Mouse (Mus musculus) liver, embryonic 15.5 days (tissue): ENCODE data around the gene Rara. TPM values are rescaled to one million over a fixed set of nuclear protein-coding genes. Genes with fewer than 3 reads are reported as not detected.

Experiments
- ATAC-seq: fragments of 200-750 bp; cut with Nextera tagmentation; 2 replicates; pipeline ENCODE4 v1.8.0; 2017; ENCODE audit warnings: moderate number of reproducible peaks, mild to moderate bottlenecking, moderate library complexity; ENCODE audit not compliant: insufficient read depth
- H3K27ac ChIP-seq: fragments of 300-500 bp; sonication (generic); replicated peaks from 2 replicates; pipeline ENCODE4 v1.5.1; 2015; ENCODE audit warnings: mild to moderate bottlenecking, inconsistent platforms
- H3K27me3 ChIP-seq: fragments of 300-500 bp; sonication (generic); 2 replicates; pipeline ENCODE4 v1.6.1; 2015; ENCODE audit warnings: mild to moderate bottlenecking, inconsistent platforms
- H3K36me3 ChIP-seq: fragments of 300-500 bp; sonication (generic); replicated peaks from 2 replicates; pipeline ENCODE4 v1.6.1; 2015; ENCODE audit warnings: moderate library complexity, mild to moderate bottlenecking, inconsistent platforms
- H3K4me1 ChIP-seq: fragments of 300-500 bp; sonication (generic); replicated peaks from 2 replicates; pipeline ENCODE4 v1.6.1; 2015; ENCODE audit warnings: inconsistent platforms
- H3K4me2 ChIP-seq: fragments of 300-500 bp; sonication (generic); 2 replicates; pipeline ENCODE4 v1.6.1; 2015; ENCODE audit warnings: moderate library complexity, mild to moderate bottlenecking, inconsistent platforms
- H3K4me3 ChIP-seq: fragments of 300-500 bp; sonication (generic); replicated peaks from 2 replicates; pipeline ENCODE4 v1.5.1; 2015; ENCODE audit warnings: mild to moderate bottlenecking, inconsistent platforms
- H3K9ac ChIP-seq: fragments of 300-500 bp; sonication (generic); 2 replicates; pipeline ENCODE4 v1.6.1; 2015; ENCODE audit warnings: moderate library complexity, mild to moderate bottlenecking, inconsistent platforms
- H3K9me3 ChIP-seq: fragments of 300-500 bp; sonication (generic); replicated peaks from 2 replicates; pipeline ENCODE4 v1.6.1; 2016; ENCODE audit warnings: inconsistent platforms
- WGBS: fragments of 180-500 bp; shearing (Covaris S2); methylation state at CpG from one replicate; pipeline ENCODE4 v1.1.7; 2015; ENCODE audit warnings: mixed read lengths; ENCODE audit not compliant: insufficient replicate concordance; 5-methylcytosine and 5-hydroxymethylcytosine counted together
- polyA plus RNA-seq: library from polyadenylated mRNA; unstranded; fragments of >200 nt; fragmentation: Nextera tagmentation; extraction: Ambion mirVana; gene quantifications from 2 replicates; pipeline ENCODE4 v1.2.1, GENCODE M21; 2015

The Rara gene
- polyA plus RNA-seq, 1 experiment from 2014 or later = 4.5 TPM

DNA sequence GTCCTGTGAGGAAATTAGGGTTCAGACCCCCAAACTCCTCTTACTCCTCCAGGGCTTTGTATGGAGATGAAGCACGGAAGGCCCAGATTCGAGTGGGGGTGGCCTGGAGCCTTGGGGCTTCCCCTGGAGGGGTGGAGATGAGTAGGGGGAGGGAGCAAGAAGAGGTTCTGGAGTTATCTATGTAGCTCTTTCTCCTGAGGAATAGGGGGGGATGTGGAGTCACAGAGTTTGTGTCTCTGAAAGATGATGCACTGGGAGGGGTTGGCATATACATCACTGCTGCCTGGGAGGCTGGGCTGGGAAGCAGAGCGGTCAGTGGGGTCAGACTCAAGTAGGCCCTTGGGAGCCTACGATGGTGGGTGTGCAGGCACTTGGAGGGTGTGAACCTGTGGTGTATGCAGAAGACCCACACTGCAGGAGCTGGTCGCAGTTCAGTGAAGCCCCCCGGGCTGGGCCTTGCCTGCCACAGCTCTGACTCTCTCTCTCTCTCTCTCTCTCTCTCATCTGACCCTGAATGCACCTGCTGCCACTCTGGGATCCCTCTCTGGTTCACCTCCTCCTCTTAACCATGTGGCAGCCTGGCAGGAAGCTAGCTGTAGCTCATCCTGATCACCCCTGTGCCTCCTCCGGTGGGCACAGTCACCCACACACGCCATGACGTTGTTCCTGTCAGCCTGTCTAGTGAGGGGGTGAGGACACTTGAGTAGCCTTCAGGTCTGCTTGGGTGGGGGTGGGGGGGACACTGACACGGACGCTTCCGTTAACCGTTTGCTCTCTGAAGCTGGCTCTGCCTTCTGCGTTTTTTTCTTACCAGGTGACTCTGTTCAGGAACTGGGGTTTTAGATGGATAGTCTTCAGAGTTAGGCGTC lies 11.7 kb downstream of the Rara start:
- ATAC-seq = no peak
- Histone ChIP-seq H3K4me3 (peak overlapping the region; percentile 63; the same call in 1 of the 2 replicates), H3K9me3 (no peaks in the 10 kb centered on the region), H3K36me3 (no peaks in the 10 kb centered on the region), H3K4me1 (peaks cover 85% of the 10 kb centered on the region), H3K4me2 (peak overlapping the region; percentile 88), H3K9ac (no peak overlapping the region), H3K27me3 (peaks cover 67% of the 10 kb centered on the region), H3K27ac (no peak overlapping the region)
- WGBS = 38% methylated on average over 15 of the region's 15 CpGs

DNA sequence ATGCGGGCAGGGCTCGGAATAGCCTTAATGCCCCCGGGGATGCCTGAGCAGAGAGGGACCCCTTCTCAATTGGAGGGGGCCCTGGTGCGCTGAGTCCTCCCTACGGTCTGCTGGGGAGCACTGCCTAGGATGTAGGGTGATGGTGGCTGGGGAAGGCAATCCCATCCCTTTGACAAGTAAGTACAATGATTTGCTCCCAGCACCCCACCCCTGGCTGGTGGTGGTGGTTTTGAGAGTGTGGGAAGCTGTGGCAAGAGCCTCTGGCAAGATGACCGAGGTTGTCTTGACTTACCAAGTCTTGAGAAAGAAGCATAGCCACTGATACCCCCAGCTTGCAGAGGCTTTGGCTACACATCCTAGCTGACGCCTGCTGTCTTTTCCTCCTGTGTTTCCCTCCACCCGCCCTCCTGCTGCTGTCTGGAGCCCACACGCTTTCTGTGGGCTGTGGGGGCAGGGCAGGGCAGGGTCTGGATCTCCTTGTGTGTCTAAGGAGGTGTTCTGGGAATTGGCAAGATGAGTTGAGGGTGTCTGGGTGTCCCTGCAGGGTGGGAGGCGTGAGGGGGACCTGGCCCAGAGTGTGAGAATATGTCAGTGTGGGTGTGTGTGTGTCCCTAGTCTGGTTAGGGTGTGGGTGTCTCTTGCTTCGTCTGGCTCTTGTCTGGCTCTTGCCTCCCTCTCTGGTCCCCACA lies 12.5 kb downstream of the Rara start:
- Histone ChIP-seq H3K27ac (no peak overlapping the region), H3K4me3 (no peak overlapping the region), H3K4me2 (peak overlapping the region; percentile 88), H3K36me3 (no peaks in the 10 kb centered on the region), H3K27me3 (peaks cover 60% of the 10 kb centered on the region), H3K4me1 (peaks cover 92% of the 10 kb centered on the region), H3K9ac (no peak overlapping the region), H3K9me3 (no peaks in the 10 kb centered on the region)
- 47% methylated on average over 11 of the region's 11 CpGs for WGBS
- no peak for ATAC-seq

DNA sequence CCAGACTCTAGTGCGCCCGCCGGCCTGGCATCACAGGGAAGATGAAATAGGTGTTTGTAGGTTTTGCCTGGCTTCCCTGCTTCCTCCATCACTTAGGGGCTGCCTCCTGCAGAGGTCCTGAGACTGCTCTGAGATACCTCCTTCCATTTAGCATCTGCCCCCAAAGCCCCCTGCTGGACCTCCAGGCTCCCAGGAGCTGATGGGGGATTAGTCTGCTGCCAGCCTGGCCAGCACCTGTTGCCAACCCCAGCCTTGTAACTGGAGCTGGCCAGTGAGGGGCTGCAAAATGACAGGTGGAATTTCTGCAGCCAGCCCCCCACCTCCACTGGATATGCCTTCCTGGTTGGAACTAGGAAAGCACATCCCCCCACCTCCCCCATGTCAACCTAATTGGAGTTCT lies 13.2 kb downstream of the Rara start:
- Histone ChIP-seq H3K27ac (peak overlapping the region; percentile 77; the same call in 1 of the 2 replicates), H3K9me3 (no peaks in the 10 kb centered on the region), H3K4me1 (peaks cover 99% of the 10 kb centered on the region), H3K27me3 (peaks cover 53% of the 10 kb centered on the region), H3K4me3 (peak overlapping the region; percentile 49; the same call in 1 of the 2 replicates), H3K9ac (no peak overlapping the region), H3K4me2 (peak overlapping the region; percentile 68), H3K36me3 (no peaks in the 10 kb centered on the region)
- ATAC-seq = no peak
- WGBS = 39% methylated on average over 3 of the region's 3 CpGs

DNA sequence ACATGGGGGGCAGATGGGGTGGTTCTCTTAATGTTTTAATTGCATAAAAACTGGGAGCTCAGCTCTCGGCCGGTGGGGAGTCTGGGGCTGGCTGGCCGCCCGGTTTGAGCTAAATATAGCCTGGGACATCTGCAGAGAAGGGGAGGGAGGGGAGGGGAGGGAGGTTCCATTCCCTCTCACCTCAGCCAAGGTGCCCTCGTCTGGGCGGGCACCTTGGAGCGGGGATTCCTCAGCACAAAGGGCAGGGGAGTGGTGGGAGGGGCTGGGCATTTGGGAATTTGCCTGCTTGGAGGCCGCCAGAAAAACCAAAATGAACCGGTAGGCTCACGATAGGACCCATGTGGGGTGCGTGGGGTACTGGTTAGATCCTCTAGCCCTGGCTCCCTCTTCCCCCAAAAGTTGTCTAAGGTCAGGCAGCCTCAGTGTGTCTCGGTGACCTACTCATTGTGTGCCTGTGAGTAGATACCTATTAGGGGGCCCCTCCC lies 13.8 kb downstream of the Rara start:
- Histone ChIP-seq H3K4me1 (peaks cover 99% of the 10 kb centered on the region), H3K9ac (peak overlapping the region; percentile 3; the same call in 1 of the 2 replicates), H3K27ac (peak overlapping the region; percentile 77), H3K9me3 (no peaks in the 10 kb centered on the region), H3K4me3 (peak overlapping the region; percentile 49), H3K4me2 (peak overlapping the region; percentile 68), H3K27me3 (peaks cover 47% of the 10 kb centered on the region), H3K36me3 (no peaks in the 10 kb centered on the region)
- 2% methylated on average over 12 of the region's 12 CpGs for WGBS
- no peak for ATAC-seq

DNA sequence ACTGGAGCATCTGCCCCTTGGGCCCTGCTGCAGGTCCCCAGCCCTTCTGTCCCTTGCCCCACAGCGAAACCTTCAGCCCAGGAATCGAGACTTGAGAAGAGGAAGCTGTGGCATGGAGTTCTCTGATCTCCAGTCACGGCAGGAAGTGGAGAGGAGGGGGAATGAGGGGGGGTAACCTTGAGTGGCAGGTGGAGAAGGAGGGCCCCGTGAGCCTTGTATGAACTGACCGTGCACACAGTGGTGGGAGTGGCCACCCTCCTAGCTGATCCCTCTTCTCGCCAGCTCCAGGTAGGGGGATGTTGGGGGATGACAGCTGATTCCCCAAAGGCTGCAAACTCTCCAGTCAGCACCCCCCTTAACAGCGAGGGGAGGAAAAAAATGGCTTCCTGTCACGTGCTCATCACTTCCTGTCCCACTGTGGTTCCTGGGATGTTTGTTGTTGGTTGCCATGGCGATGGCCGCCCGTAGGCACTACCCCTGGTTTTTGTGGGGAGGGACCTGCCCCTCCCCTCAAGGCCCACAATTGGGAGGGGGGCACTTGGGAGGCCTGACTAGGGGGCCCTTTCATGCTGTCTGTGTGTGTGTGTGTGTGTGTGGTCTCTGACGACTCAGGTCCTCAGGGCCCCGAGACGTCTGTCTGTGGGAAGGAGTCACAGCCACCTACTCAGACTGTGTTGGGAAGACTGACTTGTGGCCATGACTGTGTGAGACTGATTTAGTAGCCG lies 14.4 kb downstream of the Rara start:
- no peaks in the 10 kb centered on the region for H3K36me3 ChIP-seq
- H3K27me3 ChIP-seq = peaks cover 41% of the 10 kb centered on the region
- peaks cover 94% of the 10 kb centered on the region for H3K4me1 ChIP-seq
- peak overlapping the region; percentile 49 for H3K4me3 ChIP-seq
- ATAC-seq = no peak
- peak overlapping the region; percentile 3; the same call in 1 of the 2 replicates for H3K9ac ChIP-seq
- no peaks in the 10 kb centered on the region for H3K9me3 ChIP-seq
- 4% methylated on average over 14 of the region's 15 CpGs for WGBS
- H3K4me2 ChIP-seq = peak overlapping the region; percentile 68
- H3K27ac ChIP-seq = peak overlapping the region; percentile 77

DNA sequence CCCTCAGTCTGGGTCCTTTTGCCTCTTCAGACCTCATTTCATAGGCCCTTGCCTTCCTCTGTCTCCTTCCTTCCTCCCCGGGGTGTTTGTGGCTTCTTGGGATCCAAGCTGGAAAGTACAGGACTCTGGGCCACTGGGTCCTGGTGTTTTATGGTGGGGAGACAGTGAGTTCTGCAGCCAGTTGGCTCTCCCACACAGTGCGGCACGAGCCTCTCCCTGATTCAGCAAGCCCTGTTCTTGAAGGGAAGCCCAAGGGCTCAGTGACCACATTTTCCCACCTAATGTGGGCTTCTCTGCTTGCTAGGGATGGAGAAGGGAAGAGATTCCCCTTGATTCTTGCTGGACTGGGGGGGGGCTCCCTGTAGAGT lies 14.9 kb downstream of the Rara start:
- Histone ChIP-seq H3K27me3 (peaks cover 35% of the 10 kb centered on the region), H3K4me2 (peak overlapping the region; percentile 68), H3K27ac (peak overlapping the region; percentile 77), H3K9me3 (no peaks in the 10 kb centered on the region), H3K4me1 (peaks cover 94% of the 10 kb centered on the region), H3K9ac (peak overlapping the region; percentile 3; the same call in 1 of the 2 replicates), H3K36me3 (no peaks in the 10 kb centered on the region), H3K4me3 (peak overlapping the region; percentile 49)
- WGBS = 26% methylated on average over 3 of the region's 3 CpGs
- ATAC-seq = no peak

DNA sequence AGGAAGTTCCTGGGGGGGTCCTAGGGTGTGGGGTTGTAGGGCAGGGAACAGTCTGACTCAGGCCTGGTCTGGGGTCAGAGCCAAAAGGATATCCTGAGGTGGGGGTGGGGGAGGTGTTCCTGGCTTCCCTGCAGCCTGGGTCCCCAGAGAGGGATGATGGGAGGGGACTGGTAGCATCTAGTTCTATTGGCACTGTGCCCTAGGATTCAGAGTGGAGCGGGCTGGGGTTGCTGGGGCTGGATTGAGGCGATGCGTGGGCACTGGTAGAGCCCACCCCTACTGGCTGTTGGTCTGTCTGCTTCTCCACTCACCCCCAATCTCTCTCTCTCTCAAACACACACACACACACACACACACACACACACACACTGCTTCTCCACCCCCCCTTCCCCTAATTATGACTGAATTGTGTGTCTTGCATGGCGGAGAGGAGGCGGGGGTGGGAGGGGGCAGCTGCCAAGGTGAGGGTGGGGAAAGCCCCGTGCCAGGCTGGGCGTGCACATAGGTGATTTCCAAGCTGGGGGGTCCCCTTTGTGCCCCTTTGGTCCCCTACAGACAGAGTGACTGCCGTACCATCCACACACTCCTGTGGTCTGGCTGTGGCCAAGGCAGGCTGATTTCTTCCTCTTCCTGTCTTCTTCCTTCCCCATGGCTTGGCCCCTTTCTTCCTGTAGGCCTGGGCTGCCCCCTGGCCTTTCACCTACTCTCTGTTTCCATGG lies 15.5 kb downstream of the Rara start:
- peaks cover 94% of the 10 kb centered on the region for H3K4me1 ChIP-seq
- H3K9ac ChIP-seq = no peak overlapping the region
- H3K9me3 ChIP-seq = no peaks in the 10 kb centered on the region
- ATAC-seq = peak; percentile 11; the same call in 1 of the 2 replicates
- 0 out of 2 replicates have a peak overlapping the region, but pooled peaks have one; percentile 2 for H3K4me3 ChIP-seq
- peak overlapping the region; percentile 68 for H3K4me2 ChIP-seq
- H3K36me3 ChIP-seq = no peaks in the 10 kb centered on the region
- peaks cover 30% of the 10 kb centered on the region for H3K27me3 ChIP-seq
- H3K27ac ChIP-seq = peak overlapping the region; percentile 77
- 62% methylated on average over 8 of the region's 8 CpGs for WGBS

DNA sequence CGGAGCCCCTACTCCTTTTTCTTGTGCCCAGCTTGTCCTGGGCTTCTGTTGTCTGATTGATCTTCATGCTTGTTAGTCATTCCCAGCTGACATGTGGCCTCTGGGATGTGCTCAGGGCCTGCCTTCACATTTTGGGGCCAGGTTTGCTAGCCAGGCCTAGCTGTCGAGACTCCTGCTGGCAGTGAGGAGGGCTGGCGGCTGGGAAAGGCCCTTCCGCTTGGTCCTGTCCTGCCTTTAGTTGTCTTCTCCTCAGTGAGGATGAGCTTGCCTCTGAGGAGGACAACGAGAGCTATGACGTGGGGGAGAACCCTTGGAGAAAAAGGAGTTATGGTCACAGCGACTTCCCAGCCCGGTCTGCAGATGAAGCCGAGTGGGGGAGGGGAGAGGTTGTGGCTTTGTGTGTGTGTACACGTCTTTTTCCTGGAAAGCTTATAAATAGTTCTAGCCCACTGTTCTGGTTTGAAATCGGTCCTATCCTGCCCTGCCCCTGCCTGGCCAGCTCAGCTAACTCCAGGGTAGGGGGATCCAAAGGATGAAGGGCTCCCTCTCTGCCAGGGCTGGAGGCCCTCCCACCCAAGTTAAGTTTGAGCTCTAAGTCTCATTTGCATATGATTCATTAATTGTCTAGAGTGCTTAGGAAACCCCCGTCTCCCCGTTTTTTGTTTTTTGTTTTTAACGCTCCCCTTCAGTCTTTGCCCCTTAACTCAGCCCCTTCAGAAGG lies 16.3 kb downstream of the Rara start:
- Histone ChIP-seq H3K27me3 (peaks cover 22% of the 10 kb centered on the region), H3K27ac (peak overlapping the region; percentile 65), H3K4me1 (peaks cover 94% of the 10 kb centered on the region), H3K9me3 (no peaks in the 10 kb centered on the region), H3K4me3 (0 out of 2 replicates have a peak overlapping the region, but pooled peaks have one; percentile 2), H3K36me3 (no peaks in the 10 kb centered on the region), H3K9ac (no peak overlapping the region), H3K4me2 (peak overlapping the region; percentile 68)
- ATAC-seq = no peak
- 29% methylated on average over 14 of the region's 14 CpGs for WGBS

DNA sequence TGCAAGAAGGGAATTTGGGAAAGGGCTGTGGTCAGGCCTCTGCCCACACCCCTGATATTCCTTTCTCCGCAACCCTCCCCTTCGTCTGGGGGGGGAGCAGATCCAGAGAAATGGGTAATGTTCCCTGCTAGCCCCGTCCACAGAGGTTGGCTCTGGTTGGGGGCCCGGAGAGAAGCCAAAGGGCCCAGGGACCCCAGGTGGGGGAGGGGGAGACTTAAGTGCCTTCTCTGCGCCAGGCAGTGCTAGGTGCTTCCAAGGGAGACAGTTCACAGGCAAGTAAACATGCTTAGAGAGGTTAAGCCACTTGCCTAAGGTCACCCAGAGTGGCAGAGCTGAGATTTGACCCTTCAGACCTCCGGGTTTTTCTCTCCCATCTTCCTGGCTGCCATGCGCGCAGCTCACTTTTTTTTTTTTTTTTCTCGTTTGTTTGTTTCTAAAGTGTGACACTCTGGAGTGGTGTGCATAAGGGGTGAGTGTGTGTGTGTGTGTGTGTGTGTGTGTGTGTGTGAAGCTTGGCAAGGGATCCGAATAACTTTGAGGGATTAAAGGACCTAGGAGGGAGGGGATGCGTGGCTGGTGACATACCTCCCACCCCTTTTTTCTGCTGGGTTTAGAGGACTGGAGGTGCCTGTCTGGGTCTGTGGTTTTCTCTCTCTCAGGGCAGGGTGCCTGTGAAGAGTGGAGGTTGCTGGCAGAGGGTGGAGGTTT lies 17.4 kb downstream of the Rara start:
- Histone ChIP-seq H3K9ac (no peak overlapping the region), H3K27ac (peak overlapping the region; percentile 65), H3K4me1 (peaks cover 96% of the 10 kb centered on the region), H3K9me3 (no peaks in the 10 kb centered on the region), H3K27me3 (peaks cover 10% of the 10 kb centered on the region), H3K4me3 (no peak overlapping the region), H3K36me3 (no peaks in the 10 kb centered on the region), H3K4me2 (peak overlapping the region; percentile 68)
- no peak for ATAC-seq
- WGBS = 49% methylated on average over 11 of the region's 11 CpGs
